Mouse (Mus musculus): ENCODE measurements at regions not wholly inside any gene's neighbourhood (a gene's known extent, or its start where the extent isn't known, plus 50 kb on each side); places are given as distances from the start of the nearest gene placed in this dataset.
"Not testable (repeated sequence)": the region's sequence is repeated elsewhere in the genome, so short reads cannot be mapped to it uniquely, and the experiment has no call there.

GRCm38 (mm10) chr4:145774241-145774761, 94.3 kb upstream of the Zfp986 start:
- DNase-seq = peak; percentile 16
- intact Hi-C loops (cut with DNase I; ENCODE audit: low total_unique reads) = not testable (repeated sequence)

GRCm38 (mm10) chr4:145774884-145775283, 93.7 kb upstream of the Zfp986 start:
- intact Hi-C loops (cut with DNase I; ENCODE audit: low total_unique reads); DNase-seq: not testable (repeated sequence)

DNA sequence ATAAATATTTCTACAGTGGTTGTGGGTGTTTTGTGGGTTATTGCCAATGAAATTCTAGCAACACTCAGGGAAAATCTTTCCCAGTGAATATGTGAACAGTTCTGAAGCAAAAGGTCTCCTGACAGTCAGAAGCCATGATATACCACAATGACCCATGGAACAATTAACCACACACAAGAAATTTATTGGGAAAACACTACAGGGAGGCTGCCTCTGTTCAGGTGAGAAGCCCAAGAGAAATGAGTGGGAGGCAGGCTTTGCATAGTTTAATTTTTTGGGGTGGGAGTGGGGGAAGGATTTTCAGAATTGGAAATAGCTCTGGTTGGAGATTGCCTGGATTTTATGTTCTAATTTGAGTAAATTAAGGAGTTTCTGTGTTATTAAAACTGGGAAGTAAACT, 92.1 kb upstream of the Zfp986 start:
- intact Hi-C loops (cut with DNase I; ENCODE audit: low total_unique reads) = not testable (repeated sequence)

DNA sequence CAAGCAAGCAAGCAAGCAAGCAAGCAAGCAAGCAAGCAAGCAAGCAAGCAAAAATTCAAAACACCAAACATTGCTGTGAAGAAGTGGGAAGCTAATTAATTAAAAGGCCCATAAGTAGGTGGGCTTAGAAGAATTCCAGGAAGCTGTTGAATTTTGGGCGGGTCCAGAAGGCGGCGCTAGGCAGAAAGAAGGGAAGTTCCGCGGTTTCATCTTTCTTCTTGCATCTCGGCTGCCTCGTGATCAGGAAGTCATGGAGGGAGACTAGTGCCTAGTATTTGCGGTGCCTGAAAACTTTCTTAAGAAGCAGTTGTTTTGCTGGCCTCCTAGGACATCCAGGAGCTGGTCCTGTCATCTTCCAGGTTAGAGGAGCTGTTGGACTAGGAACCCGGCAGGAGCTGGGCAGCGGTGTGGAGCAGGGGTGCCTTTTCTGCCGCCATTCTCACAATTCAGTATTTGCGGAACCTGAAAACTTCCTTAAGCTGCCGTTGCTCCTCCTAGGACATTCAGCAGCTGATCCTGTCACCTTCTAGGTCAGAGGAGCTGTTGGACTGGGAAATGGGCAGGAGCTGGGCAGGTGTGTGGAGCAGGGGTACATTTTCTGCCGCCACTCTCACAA, 87.2 kb upstream of the Zfp986 start:
- intact Hi-C loops (cut with DNase I; ENCODE audit: low total_unique reads); DNase-seq: not testable (repeated sequence)

More for the DNA sequence above, 92.1 kb upstream of the Zfp986 start:
- DNase-seq = not testable (repeated sequence)

DNA sequence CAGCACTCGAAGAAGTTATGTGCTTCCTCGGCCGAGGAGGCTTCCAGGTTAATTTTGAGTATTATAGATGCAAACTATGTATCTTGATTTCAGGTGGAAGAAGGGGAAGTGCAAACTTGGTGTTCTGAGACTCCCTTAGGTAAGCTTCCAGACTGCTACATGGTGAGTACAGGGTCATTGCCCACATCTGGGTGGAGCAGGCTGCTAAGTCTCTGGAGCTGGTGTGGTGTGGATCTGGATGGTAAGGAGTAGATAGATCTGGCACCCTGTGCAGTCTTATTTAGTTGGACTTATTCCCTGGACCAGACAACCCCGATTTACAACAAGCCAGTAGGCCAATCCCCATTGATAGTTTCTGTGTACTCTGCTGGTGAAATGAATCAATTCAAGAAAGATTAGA, 53.9 kb upstream of the Zfp986 start:
- intact Hi-C loops (cut with DNase I; ENCODE audit: low total_unique reads); DNase-seq: not testable (repeated sequence)
